Mouse (Mus musculus) forebrain, embryonic 12.5 days (tissue): ENCODE measurements around the gene Kpna7. TPM values are rescaled to one million over a fixed set of nuclear protein-coding genes. Genes with fewer than 3 reads are reported as not detected.
"Not testable (repeated sequence)": the region's sequence is repeated elsewhere in the genome, so short reads cannot be mapped to it uniquely, and the experiment has no call there.

ENCODE experiments used
- ATAC-seq: fragments of 200-750 bp; cut with Nextera tagmentation; 2 replicates; pipeline ENCODE4 v1.8.0; 2017; ENCODE audit warnings: moderate TSS enrichment; ENCODE audit not compliant: low FRiP score
- H3K27ac ChIP-seq: fragments of 300-500 bp; sonication (generic); 2 replicates; pipeline ENCODE4 v1.5.1; 2016; ENCODE audit warnings: mild to moderate bottlenecking
- H3K27me3 ChIP-seq: fragments of 300-500 bp; sonication (generic); 2 replicates; pipeline ENCODE4 v1.6.1; 2016; ENCODE audit warnings: mild to moderate bottlenecking
- H3K36me3 ChIP-seq: fragments of 300-500 bp; sonication (generic); replicated peaks from 2 replicates; pipeline ENCODE4 v1.6.1; 2016; ENCODE audit warnings: mild to moderate bottlenecking
- H3K4me1 ChIP-seq: fragments of 300-500 bp; sonication (generic); 2 replicates; pipeline ENCODE4 v1.6.1; 2016
- H3K4me2 ChIP-seq: fragments of 300-500 bp; sonication (generic); 2 replicates; pipeline ENCODE4 v1.6.1; 2016; ENCODE audit warnings: mild to moderate bottlenecking, moderate library complexity
- H3K4me3 ChIP-seq: fragments of 300-500 bp; sonication (generic); replicated peaks from 2 replicates; pipeline ENCODE4 v1.5.1; 2016; ENCODE audit warnings: mild to moderate bottlenecking
- H3K9ac ChIP-seq: fragments of 300-500 bp; sonication (generic); 2 replicates; pipeline ENCODE4 v1.6.1; 2016; ENCODE audit warnings: mild to moderate bottlenecking
- H3K9me3 ChIP-seq: fragments of 300-500 bp; sonication (generic); 2 replicates; pipeline ENCODE4 v1.6.1; 2016
- WGBS: fragments of 180-500 bp; shearing (Covaris S2); methylation state at CpG from one replicate; pipeline ENCODE4 v1.1.7; 2016; 5-methylcytosine and 5-hydroxymethylcytosine counted together
- polyA plus RNA-seq: library from polyadenylated mRNA; unstranded; fragments of >200 nt; fragmentation: Nextera tagmentation; extraction: Ambion mirVana; gene quantifications from 2 replicates; pipeline ENCODE4 v1.2.1, GENCODE M21; 2016

Kpna7 gene
- polyA plus RNA-seq: not detected in 2 replicates

DNA sequence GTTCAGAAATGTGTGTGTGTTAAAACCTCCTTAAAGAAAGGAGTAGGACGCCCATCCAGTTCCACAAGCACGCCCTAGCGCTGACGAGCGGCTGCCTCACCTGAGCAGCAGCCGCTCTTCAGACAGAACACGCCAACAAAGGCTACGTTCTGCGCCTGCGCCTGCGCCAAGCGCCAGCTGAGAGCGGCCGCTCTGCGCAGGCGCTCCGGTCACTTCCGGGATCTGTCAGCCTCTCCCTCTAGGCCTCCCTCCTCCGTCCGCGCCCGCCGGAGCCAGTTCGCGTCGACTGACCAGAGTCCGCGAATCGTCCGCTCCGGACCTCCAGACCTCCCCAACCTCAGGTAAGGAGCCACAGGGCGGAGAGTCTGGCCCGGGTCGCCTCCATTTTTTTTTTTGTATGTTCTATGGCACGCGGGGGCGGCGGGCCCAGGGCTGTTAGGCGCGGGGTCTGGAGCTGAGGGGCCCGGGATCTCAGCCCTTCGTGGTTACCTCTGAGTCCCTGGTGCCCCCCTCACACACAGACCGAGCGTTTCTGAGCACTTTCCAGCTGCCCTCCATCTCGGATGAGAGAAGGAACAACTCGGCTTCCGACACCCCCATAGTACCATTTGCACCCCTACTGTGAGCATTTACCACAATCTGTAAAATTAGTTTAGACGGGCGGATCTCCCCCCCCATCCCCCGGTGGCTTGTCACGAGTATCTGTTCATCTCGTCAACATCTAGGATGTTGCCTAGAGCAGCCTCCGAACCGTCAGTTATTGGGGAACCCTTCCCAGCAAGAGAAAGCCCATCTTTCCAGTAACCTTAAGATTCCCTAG, at the start of gene Kpna7, which contains the start of gene Arpc1a:
Gene Kpna7 (minus strand): TSS at position 399 of the 820 bp plus-strand sequence.
Gene Arpc1a (plus strand): TSS at position 199 of the 820 bp plus-strand sequence.
- Histone ChIP-seq H3K4me2 (peak within 1 kb of the TSS; percentile 91), H3K27me3 (peaks cover 3% of the 10 kb centered on the region; the same call in 1 of the 2 replicates), H3K9me3 (no peaks in the 10 kb centered on the region), H3K4me1 (peaks cover 10% of the 10 kb centered on the region), H3K36me3 (peaks cover 6% of the 10 kb centered on the region; the same call in 1 of the 2 replicates), H3K4me3 (peak within 1 kb of the TSS; percentile 78), H3K9ac (peak within 1 kb of the TSS; percentile 90), H3K27ac (peak within 1 kb of the TSS; percentile 83; the same call in 1 of the 2 replicates)
- under 1% methylated on average over 54 of the region's 54 CpGs for WGBS
- ATAC-seq: peak; percentile 98

DNA sequence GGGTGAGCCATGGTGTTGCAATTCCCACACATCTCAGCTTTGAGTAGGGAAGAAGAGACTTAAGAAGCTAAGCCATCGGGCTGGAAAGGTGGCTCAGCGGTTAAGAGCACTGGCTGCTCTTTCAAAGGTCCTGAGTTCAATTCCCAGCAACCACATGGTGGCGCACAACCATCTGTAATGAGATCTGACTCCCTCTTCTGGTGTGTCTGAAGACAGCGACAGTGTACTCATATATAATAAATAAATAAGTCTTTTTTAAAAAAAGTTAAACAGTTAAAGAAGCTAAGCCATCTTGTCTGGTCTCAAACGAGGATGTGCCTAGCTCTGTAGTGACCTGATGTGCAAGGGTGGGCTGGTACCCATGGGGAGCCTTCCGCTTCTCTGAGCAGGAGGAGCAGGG, 49.4 kb upstream of the Kpna7 start:
- not testable (repeated sequence) for H3K4me3 ChIP-seq, ATAC-seq, H3K27ac ChIP-seq, H3K4me2 ChIP-seq, H3K27me3 ChIP-seq, H3K9ac ChIP-seq, H3K9me3 ChIP-seq
- peaks cover 12% of the 10 kb centered on the region for H3K4me1 ChIP-seq
- WGBS: 93% methylated on average over 6 of the region's 6 CpGs
- H3K36me3 ChIP-seq: peaks cover 90% of the 10 kb centered on the region

DNA sequence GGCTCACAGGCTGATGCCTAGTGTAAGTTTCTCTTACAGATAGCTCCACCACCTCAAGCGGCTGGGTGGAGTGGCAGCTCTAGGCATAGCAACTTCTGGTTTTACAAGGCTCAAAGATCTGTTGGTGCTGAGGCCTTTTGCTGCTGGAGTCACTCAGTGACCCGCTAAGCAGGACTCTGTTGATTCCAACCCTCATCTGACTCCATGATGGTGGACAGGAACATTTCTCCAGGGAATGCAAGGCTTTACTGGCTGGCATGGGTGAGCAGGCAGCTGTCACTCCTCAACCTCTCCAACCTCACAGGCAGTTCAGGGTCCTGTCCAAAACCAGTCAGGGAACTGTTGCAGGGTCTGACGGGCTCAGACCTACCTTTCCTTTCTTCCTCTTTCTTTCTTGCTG, 47.2 kb upstream of the Kpna7 start:
- H3K9ac ChIP-seq: no peak overlapping the region
- H3K4me3 ChIP-seq: no peak overlapping the region
- H3K9me3 ChIP-seq: no peaks in the 10 kb centered on the region
- ATAC-seq: no peak
- no peaks in the 10 kb centered on the region for H3K27me3 ChIP-seq
- H3K4me1 ChIP-seq: no peaks in the 10 kb centered on the region
- no peak overlapping the region for H3K4me2 ChIP-seq
- no peak overlapping the region for H3K27ac ChIP-seq
- WGBS: 90% methylated on average over 3 of the region's 3 CpGs
- H3K36me3 ChIP-seq: peaks cover 95% of the 10 kb centered on the region

DNA sequence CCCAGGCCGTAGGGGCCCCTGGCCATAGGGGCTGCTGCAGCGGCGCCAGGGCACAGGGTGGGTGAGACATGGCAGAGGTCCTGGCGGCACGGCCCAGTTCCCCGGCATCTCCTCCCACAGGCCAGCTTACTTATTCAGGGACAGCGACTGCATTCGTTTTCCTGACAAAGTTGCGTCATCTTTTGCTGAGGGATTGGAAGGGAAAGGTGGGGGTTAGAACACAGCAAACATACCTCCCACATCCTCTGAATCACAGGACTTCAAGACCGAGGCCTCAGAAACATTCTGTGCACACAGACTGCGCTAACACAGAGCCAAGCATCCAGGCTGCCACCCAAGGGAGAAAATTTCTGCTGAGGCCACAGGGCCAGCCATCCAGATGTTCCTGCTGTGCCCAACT, 46.4 kb upstream of the Kpna7 start:
- H3K27ac ChIP-seq: no peak overlapping the region
- no peak overlapping the region for H3K4me2 ChIP-seq
- 94% methylated on average over 11 of the region's 11 CpGs for WGBS
- H3K9ac ChIP-seq: no peak overlapping the region
- no peak overlapping the region for H3K4me3 ChIP-seq
- H3K36me3 ChIP-seq: peaks cover 97% of the 10 kb centered on the region
- H3K9me3 ChIP-seq: no peaks in the 10 kb centered on the region
- no peaks in the 10 kb centered on the region for H3K4me1 ChIP-seq
- ATAC-seq: no peak
- H3K27me3 ChIP-seq: no peaks in the 10 kb centered on the region

DNA sequence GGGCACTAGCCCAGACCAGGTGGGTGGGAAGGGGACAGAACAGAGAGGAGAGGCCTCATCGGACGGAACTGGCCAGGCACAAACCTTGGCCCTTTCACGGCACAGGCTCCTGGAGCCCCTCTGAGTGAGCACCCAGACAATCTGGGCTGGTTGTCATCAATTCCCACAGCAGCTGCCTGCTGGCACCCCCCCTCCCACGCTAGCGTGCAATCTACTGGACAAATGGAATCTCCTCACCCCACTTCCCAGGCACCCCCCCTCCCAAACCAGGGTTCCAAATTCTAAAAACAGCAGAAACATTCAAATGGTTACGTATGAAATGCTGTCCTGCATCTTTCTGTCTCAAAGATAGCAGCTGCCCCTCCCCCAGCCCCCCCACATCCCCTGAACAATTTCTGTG, 45.9 kb upstream of the Kpna7 start:
- not testable (repeated sequence) for H3K4me2 ChIP-seq, H3K4me3 ChIP-seq, H3K9ac ChIP-seq, H3K27me3 ChIP-seq, H3K27ac ChIP-seq, H3K9me3 ChIP-seq, ATAC-seq, H3K4me1 ChIP-seq
- H3K36me3 ChIP-seq: peaks cover 97% of the 10 kb centered on the region
- 93% methylated on average over 6 of the region's 6 CpGs for WGBS

DNA sequence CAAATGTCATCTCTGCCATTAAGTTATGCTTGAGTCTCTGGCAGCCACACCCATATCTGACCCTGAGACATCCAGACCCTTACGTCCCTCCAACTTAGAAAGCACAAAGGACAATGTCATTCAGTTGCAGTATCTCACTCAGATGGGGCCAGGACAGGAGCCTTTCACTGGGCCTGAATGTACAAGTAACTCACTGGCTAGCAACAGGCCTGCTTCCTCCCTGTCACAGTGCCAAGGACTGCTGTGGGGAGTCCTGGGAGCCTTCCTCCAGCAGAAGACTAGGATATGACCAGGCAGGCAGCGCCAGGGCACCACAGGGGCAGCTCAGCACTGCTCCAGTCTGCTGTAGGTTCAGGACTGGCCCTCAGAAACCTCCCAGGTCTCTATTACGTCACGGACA, 45.3 kb upstream of the Kpna7 start:
- H3K27me3 ChIP-seq: no peaks in the 10 kb centered on the region
- H3K27ac ChIP-seq: no peak overlapping the region
- no peak for ATAC-seq
- no peak overlapping the region for H3K4me2 ChIP-seq
- no peaks in the 10 kb centered on the region for H3K9me3 ChIP-seq
- 94% methylated on average over 4 of the region's 4 CpGs for WGBS
- H3K4me3 ChIP-seq: no peak overlapping the region
- no peaks in the 10 kb centered on the region for H3K4me1 ChIP-seq
- H3K9ac ChIP-seq: no peak overlapping the region
- peaks cover 97% of the 10 kb centered on the region for H3K36me3 ChIP-seq

DNA sequence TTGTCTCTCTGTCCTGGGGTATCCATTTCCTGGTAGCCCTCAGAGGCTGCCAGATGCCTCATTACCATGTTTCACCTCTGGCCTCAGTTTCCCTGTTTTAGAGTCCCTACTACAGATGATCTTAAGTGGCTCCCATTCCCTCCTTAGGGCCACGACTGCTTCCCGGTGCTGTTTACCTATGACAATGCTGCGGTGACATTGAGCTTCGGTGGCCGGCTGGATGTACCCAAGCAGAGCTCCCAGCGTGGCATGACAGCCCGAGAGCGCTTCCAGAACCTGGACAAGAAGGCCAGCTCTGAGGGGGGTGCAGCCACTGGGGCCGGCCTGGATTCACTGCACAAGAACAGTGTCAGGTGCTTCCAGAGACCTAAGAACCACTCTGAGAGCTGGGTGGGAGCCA, 42.8 kb upstream of the Kpna7 start:
- Histone ChIP-seq H3K36me3 (peaks cover 84% of the 10 kb centered on the region), H3K27ac (no peak overlapping the region), H3K4me3 (no peak overlapping the region), H3K4me1 (no peaks in the 10 kb centered on the region), H3K27me3 (no peaks in the 10 kb centered on the region), H3K9ac (no peak overlapping the region), H3K9me3 (no peaks in the 10 kb centered on the region), H3K4me2 (no peak overlapping the region)
- WGBS: 91% methylated on average over 9 of the region's 9 CpGs
- ATAC-seq: no peak

DNA sequence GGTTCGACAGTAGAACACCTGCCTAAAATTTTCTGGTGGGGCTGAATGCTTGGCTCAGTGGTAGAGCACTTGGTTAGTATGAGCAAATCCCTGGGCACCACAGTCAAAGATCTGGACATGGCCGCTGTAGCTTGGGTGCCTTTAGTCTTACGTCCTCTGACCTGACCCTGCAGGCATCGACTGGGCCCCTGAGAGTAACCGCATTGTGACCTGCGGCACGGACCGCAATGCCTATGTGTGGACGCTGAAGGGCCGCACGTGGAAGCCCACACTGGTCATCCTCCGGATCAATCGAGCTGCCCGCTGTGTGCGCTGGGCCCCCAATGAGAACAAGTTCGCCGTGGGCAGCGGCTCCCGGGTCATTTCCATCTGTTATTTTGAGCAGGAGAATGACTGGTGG, 39.6 kb upstream of the Kpna7 start:
- Histone ChIP-seq H3K27ac (no peak overlapping the region), H3K4me2 (no peak overlapping the region), H3K36me3 (peaks cover 52% of the 10 kb centered on the region), H3K9me3 (0 out of 2 replicates have a peak, but pooled peaks cover 3% of the 10 kb centered on the region), H3K27me3 (no peaks in the 10 kb centered on the region), H3K4me3 (no peak overlapping the region), H3K4me1 (no peaks in the 10 kb centered on the region), H3K9ac (no peak overlapping the region)
- ATAC-seq: no peak
- 95% methylated on average over 19 of the region's 19 CpGs for WGBS

DNA sequence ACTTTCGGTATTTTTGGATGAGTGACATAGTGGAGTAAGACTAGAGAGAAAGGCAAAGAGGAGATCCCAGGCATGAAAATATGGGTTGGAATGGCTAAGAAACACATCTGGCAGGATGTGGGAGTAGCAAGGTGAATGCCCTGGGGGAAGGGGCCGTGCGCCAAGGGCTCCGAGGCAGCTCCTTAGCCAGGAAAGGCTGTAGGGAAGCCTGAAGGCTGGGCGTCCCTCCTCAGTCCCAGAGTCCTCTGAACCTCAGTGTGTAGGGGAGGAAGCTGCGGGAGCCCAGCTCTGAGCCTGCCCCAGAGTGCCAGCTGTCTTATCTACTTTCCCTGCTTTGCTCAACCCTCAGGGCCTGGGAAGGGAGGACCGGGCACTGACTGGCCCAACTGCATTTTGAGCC, 37.1 kb upstream of the Kpna7 start:
- ATAC-seq: no peak
- peaks cover 6% of the 10 kb centered on the region; the same call in 1 of the 2 replicates for H3K27me3 ChIP-seq
- no peaks in the 10 kb centered on the region for H3K4me1 ChIP-seq
- H3K4me3 ChIP-seq: no peak overlapping the region
- no peak overlapping the region for H3K4me2 ChIP-seq
- H3K27ac ChIP-seq: no peak overlapping the region
- peaks cover 29% of the 10 kb centered on the region for H3K36me3 ChIP-seq
- WGBS: 68% methylated on average over 7 of the region's 7 CpGs
- H3K9me3 ChIP-seq: 0 out of 2 replicates have a peak, but pooled peaks cover 3% of the 10 kb centered on the region
- no peak overlapping the region for H3K9ac ChIP-seq

DNA sequence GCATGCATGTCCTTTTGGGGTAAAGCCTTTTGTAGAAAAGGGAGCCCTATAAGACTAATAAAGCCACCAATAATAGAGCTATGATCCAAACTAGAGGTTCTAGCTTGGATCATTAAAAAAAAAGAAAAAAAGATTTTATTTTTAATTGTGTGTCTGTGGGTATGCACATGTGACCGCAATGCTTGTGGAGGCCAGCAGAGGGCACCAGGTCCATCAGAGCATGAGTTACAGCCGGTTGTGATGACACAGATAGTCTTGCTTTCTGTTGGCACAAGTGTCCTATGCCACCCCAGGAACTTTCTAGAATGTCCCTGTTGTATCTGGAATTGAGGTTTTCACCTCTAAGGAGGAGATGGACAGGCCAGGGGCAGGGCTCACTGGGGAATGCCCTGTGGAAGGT, 35.6 kb upstream of the Kpna7 start:
- 0 out of 2 replicates have a peak, but pooled peaks cover 3% of the 10 kb centered on the region for H3K9me3 ChIP-seq
- H3K27me3 ChIP-seq: peaks cover 21% of the 10 kb centered on the region
- H3K27ac ChIP-seq: no peak overlapping the region
- peaks cover 4% of the 10 kb centered on the region; the same call in 1 of the 2 replicates for H3K4me1 ChIP-seq
- no peak for ATAC-seq
- H3K9ac ChIP-seq: no peak overlapping the region
- H3K4me3 ChIP-seq: no peak overlapping the region
- no peak overlapping the region for H3K4me2 ChIP-seq
- WGBS: 85% methylated on average over 2 of the region's 2 CpGs
- peaks cover 14% of the 10 kb centered on the region for H3K36me3 ChIP-seq

DNA sequence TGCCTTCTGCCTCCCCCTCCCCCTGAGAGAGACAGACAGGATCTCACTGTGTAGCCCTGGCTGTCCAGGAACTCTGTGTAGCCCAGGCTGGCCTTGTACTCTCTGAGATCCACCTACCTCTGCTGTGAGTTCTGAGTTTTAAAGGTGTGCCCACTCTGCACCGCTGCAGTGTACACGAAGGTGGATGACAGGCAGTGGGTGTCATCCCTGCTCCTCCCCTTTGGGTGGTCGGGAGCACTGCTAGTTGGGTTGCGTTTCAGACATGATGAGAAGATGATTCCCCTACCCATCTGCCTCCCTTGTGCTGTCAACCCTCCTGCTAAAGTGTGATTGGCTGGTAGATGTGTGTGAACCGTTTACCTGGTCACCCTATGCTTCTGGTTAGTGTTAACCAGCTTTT, 34.6 kb upstream of the Kpna7 start:
- Histone ChIP-seq H3K36me3 (peaks cover 5% of the 10 kb centered on the region), H3K27me3 (peaks cover 30% of the 10 kb centered on the region), H3K9ac (no peak overlapping the region), H3K4me2 (no peak overlapping the region), H3K9me3 (0 out of 2 replicates have a peak, but pooled peaks cover 3% of the 10 kb centered on the region), H3K4me1 (peaks cover 11% of the 10 kb centered on the region; the same call in 1 of the 2 replicates), H3K4me3 (no peak overlapping the region), H3K27ac (no peak overlapping the region)
- no peak for ATAC-seq
- WGBS: 88% methylated on average over 5 of the region's 5 CpGs

DNA sequence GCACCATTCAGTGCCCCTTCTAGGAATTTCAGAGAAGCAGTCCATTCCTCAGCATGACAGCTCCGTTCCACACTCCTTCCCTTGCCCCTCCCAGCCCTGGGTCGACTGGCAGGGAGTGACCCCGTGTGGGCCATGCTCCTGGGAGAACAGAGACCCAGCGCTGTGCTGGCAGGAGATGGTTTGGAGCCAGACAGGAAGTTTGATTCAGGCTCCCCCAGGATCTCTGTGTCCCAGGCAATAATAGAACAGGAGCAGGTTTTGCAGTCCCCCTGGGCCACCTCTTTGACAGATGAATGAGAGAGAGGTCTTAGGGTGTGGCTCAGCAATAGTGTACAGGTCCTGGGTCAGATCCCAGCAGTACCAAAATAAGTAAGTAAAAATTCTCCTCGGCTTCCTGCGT, 34.2 kb upstream of the Kpna7 start:
- no peak for ATAC-seq
- Histone ChIP-seq H3K4me1 (peaks cover 11% of the 10 kb centered on the region; the same call in 1 of the 2 replicates), H3K36me3 (0 out of 2 replicates have a peak, but pooled peaks cover under 1% of the 10 kb centered on the region), H3K9me3 (0 out of 2 replicates have a peak, but pooled peaks cover 3% of the 10 kb centered on the region), H3K9ac (no peak overlapping the region), H3K4me2 (no peak overlapping the region), H3K27ac (no peak overlapping the region), H3K4me3 (no peak overlapping the region), H3K27me3 (peaks cover 34% of the 10 kb centered on the region)
- WGBS: 76% methylated on average over 6 of the region's 6 CpGs
